Mouse (Mus musculus) kidney, postnatal 36 days (tissue): ENCODE data around the gene Nicn1.
"Not testable (repeated sequence)": the region's sequence is repeated elsewhere in the genome, so short reads cannot be mapped to it uniquely, and the experiment has no call there.

ENCODE experiments used
- DNase-seq, 2 experiments: peaks; one replicate each; pipeline ENCODE4 v3.0.0; 2021 to 2022; ENCODE audit warnings: mixed read lengths in 2 of 2

Nicn1 gene

GRCm38 (mm10) chr9:108280071-108280828, 10.0 kb upstream of the Nicn1 start:
- peak; percentile 76 for DNase-seq

- DNase-seq = peak; percentile 84 to 92
Observed at GRCm38 (mm10) chr9:108284410-108284809, 5.8 kb upstream of the Nicn1 start.

GRCm38 (mm10) chr9:108287526-108288238, 2.5 kb upstream of the Nicn1 start:
- not testable (repeated sequence) for DNase-seq

GRCm38 (mm10) chr9:108289347-108289746, 882 bp upstream of the Nicn1 start:
- no peak for DNase-seq

GRCm38 (mm10) chr9:108290773-108291172, 544 bp downstream of the Nicn1 start:
- no peak for DNase-seq

- peak; percentile 82 to 95 for DNase-seq
Observed at GRCm38 (mm10) chr9:108296453-108297355, 6.5 kb downstream of the Nicn1 start, which contains the start of gene Amt. Gene Amt (plus strand): TSS chr9:108296853.

GRCm38 (mm10) chr9:108301853-108302252, 11.6 kb downstream of the Nicn1 start:
- DNase-seq = no peak

- no peak for DNase-seq
Observed at GRCm38 (mm10) chr9:108304716-108305115, 14.5 kb downstream of the Nicn1 start.

GRCm38 (mm10) chr9:108305170-108305569, 14.9 kb downstream of the Nicn1 start:
- DNase-seq = no peak

- DNase-seq = peak; percentile 98 to 100
Observed at GRCm38 (mm10) chr9:108305629-108306520, 15.6 kb downstream of the Nicn1 start, which contains the start of the genes Rhoa and Tcta. Gene Rhoa (plus strand): TSS chr9:108306129. Gene Tcta (minus strand): TSS chr9:108306160.

- DNase-seq = peak; percentile 86 to 93
Observed at GRCm38 (mm10) chr9:108306571-108306980, 16.3 kb downstream of the Nicn1 start.

- no peak for DNase-seq
Observed at GRCm38 (mm10) chr9:108307021-108307807, 17.0 kb downstream of the Nicn1 start.

- DNase-seq = peak; percentile 32 to 35
Observed at GRCm38 (mm10) chr9:108308141-108308540, 17.9 kb downstream of the Nicn1 start.

- peak in 1 of 2 experiments; percentile 42 for DNase-seq
Observed at GRCm38 (mm10) chr9:108317572-108317971, 27.3 kb downstream of the Nicn1 start.

- no peak for DNase-seq
Observed at GRCm38 (mm10) chr9:108318462-108318861, 28.2 kb downstream of the Nicn1 start.

- not testable (repeated sequence) for DNase-seq
Observed at GRCm38 (mm10) chr9:108322054-108322453, 31.8 kb downstream of the Nicn1 start.

- DNase-seq = no peak
Observed at GRCm38 (mm10) chr9:108324784-108325183, 34.6 kb downstream of the Nicn1 start.

GRCm38 (mm10) chr9:108325811-108326210, 35.6 kb downstream of the Nicn1 start:
- DNase-seq = no peak

GRCm38 (mm10) chr9:108337848-108338550, 47.8 kb downstream of the Nicn1 start:
- no peak for DNase-seq

GRCm38 (mm10) chr9:108338551-108338885, 48.3 kb downstream of the Nicn1 start:
- no peak for DNase-seq
